Mouse (Mus musculus) forebrain, postnatal 0 days (tissue): ENCODE results near the gene Hoxb6. TPM values are rescaled to one million over a fixed set of nuclear protein-coding genes. Genes with fewer than 3 reads are reported as not detected.

ENCODE experiments used
- ATAC-seq: fragments of 200-750 bp; cut with Nextera tagmentation; 2 replicates; pipeline ENCODE4 v1.8.0; 2017; ENCODE audit warnings: mild to moderate bottlenecking, moderate library complexity
- DNase-seq: peaks from one replicate; pipeline ENCODE4 v3.0.0-alpha.2; 2015
- H3K27ac ChIP-seq: fragments of 300-500 bp; sonication (generic); 2 replicates; pipeline ENCODE4 v1.5.1; 2014; ENCODE audit warnings: low read depth, mild to moderate bottlenecking, antibody characterized with exemption, low read length, moderate library complexity, mixed read lengths
- H3K27me3 ChIP-seq: fragments of 300-500 bp; sonication (generic); 2 replicates; pipeline ENCODE4 v1.6.1; 2014; ENCODE audit warnings: mild to moderate bottlenecking, low read length, mixed read lengths; ENCODE audit not compliant: insufficient read depth
- H3K36me3 ChIP-seq: fragments of 300-500 bp; sonication (generic); 2 replicates; pipeline ENCODE4 v1.6.1; 2014; ENCODE audit warnings: mild to moderate bottlenecking, moderate library complexity; ENCODE audit not compliant: insufficient read depth
- H3K4me1 ChIP-seq: fragments of 300-500 bp; sonication (generic); 2 replicates; pipeline ENCODE4 v1.6.1; 2014; ENCODE audit warnings: antibody characterized with exemption; ENCODE audit not compliant: insufficient read depth
- H3K4me2 ChIP-seq: fragments of 300-500 bp; sonication (generic); 2 replicates; pipeline ENCODE4 v1.6.1; 2014; ENCODE audit warnings: low read depth, mild to moderate bottlenecking, moderate library complexity
- H3K4me3 ChIP-seq: fragments of 300-500 bp; sonication (generic); 2 replicates; pipeline ENCODE4 v1.5.1; 2014; ENCODE audit warnings: low read depth, low read length, mixed read lengths
- H3K9ac ChIP-seq: fragments of 300-500 bp; sonication (generic); 2 replicates; pipeline ENCODE4 v1.6.1; 2014; ENCODE audit warnings: mild to moderate bottlenecking
- H3K9me3 ChIP-seq: fragments of 300-500 bp; sonication (generic); 2 replicates; pipeline ENCODE4 v1.6.1; 2016; ENCODE audit warnings: low read length
- CTCF ChIP-seq: sonication (generic); IDR thresholded peaks from 2 replicates; pipeline ENCODE4 v1.5.1; 2016; ENCODE audit warnings: antibody characterized with exemption, control low read depth, low read depth
- WGBS: fragments of 180-500 bp; shearing (Covaris S2); extraction: QIAGEN DNeasy Blood & Tissue Kit; methylation state at CpG from one replicate; pipeline ENCODE4 v1.1.7; 2014; 5-methylcytosine and 5-hydroxymethylcytosine counted together
- polyA plus RNA-seq: library from polyadenylated mRNA; unstranded; fragments of >200 nt; fragmentation: Nextera tagmentation; extraction: Ambion mirVana; gene quantifications from 2 replicates; pipeline ENCODE4 v1.2.1, GENCODE M21; 2015
- total RNA-seq: library from RNA; depleted of rRNA; stranded (reverse); fragments of >200 nt; gene quantifications from 2 replicates; pipeline ENCODE4 v1.2.3, GENCODE M21; 2014

Gene Hoxb6
- total and polyA plus RNA-seq, 2 experiments from 2014 or later: not detected

- TF ChIP-seq CTCF: no peak
- Histone ChIP-seq H3K4me3 (no peak overlapping the region), H3K36me3 (no peaks in the 10 kb centered on the region), H3K27ac (no peak overlapping the region), H3K9ac (no peak overlapping the region), H3K9me3 (no peaks in the 10 kb centered on the region), H3K4me1 (no peaks in the 10 kb centered on the region), H3K4me2 (no peak overlapping the region), H3K27me3 (peaks cover 93% of the 10 kb centered on the region)
- under 1% methylated on average over 9 of the region's 9 CpGs for WGBS
- ATAC-seq (no peak), DNase-seq (no peak)
Measured at GRCm38 (mm10) chr11:96287411-96287810, 4.9 kb upstream of the Hoxb6 start.

- no peak for DNase-seq
- Histone ChIP-seq H3K9ac (no peak overlapping the region), H3K36me3 (no peaks in the 10 kb centered on the region), H3K27me3 (peaks cover 93% of the 10 kb centered on the region), H3K4me3 (no peak overlapping the region), H3K9me3 (no peaks in the 10 kb centered on the region), H3K27ac (no peak overlapping the region), H3K4me2 (no peak overlapping the region), H3K4me1 (no peaks in the 10 kb centered on the region)
- TF ChIP-seq CTCF: no peak
- 7% methylated on average over 1 of the region's 1 CpGs for WGBS
- no peak for ATAC-seq
Measured at GRCm38 (mm10) chr11:96288455-96289221, 3.6 kb upstream of the Hoxb6 start.

GRCm38 (mm10) chr11:96289293-96289692, 3.0 kb upstream of the Hoxb6 start:
- no peak for ATAC-seq

GRCm38 (mm10) chr11:96289837-96290236, 2.4 kb upstream of the Hoxb6 start:
- Histone ChIP-seq H3K9me3 (no peaks in the 10 kb centered on the region), H3K4me3 (no peak overlapping the region), H3K27ac (no peak overlapping the region), H3K36me3 (no peaks in the 10 kb centered on the region), H3K4me2 (no peak overlapping the region), H3K4me1 (no peaks in the 10 kb centered on the region), H3K27me3 (peaks cover 94% of the 10 kb centered on the region), H3K9ac (no peak overlapping the region)
- ATAC-seq: no peak
- no peak for TF ChIP-seq CTCF
- WGBS: 9% methylated on average over 6 of the region's 6 CpGs
- no peak for DNase-seq

More at GRCm38 (mm10) chr11:96289293-96289692, 3.0 kb upstream of the Hoxb6 start:
- H3K9me3 ChIP-seq: no peaks in the 10 kb centered on the region
- H3K9ac ChIP-seq: no peak overlapping the region
- no peaks in the 10 kb centered on the region for H3K36me3 ChIP-seq
- no peaks in the 10 kb centered on the region for H3K4me1 ChIP-seq
- H3K27me3 ChIP-seq: peaks cover 94% of the 10 kb centered on the region
- H3K27ac ChIP-seq: no peak overlapping the region
- TF ChIP-seq CTCF: no peak
- no peak overlapping the region for H3K4me2 ChIP-seq
- no peak for DNase-seq
- WGBS: 1% methylated on average over 21 of the region's 21 CpGs
- no peak overlapping the region for H3K4me3 ChIP-seq

- WGBS: 3% methylated on average over 17 of the region's 17 CpGs
- Histone ChIP-seq H3K4me2 (no peak overlapping the region), H3K36me3 (no peaks in the 10 kb centered on the region), H3K27me3 (peaks cover 94% of the 10 kb centered on the region), H3K9ac (no peak overlapping the region), H3K4me1 (no peaks in the 10 kb centered on the region), H3K27ac (no peak overlapping the region), H3K4me3 (no peak overlapping the region), H3K9me3 (no peaks in the 10 kb centered on the region)
- no peak for ATAC-seq
- TF ChIP-seq CTCF: no peak
- DNase-seq: no peak
Measured at GRCm38 (mm10) chr11:96290705-96291355, 1.4 kb upstream of the Hoxb6 start.

GRCm38 (mm10) chr11:96292565-96293301, 457 bp downstream of the Hoxb6 start:
- ATAC-seq: no peak
- WGBS: 1% methylated on average over 12 of the region's 12 CpGs
- Histone ChIP-seq H3K4me1 (no peaks in the 10 kb centered on the region), H3K27me3 (peaks cover 94% of the 10 kb centered on the region), H3K27ac (no peak overlapping the region), H3K9me3 (no peaks in the 10 kb centered on the region), H3K4me2 (no peak overlapping the region), H3K4me3 (no peak overlapping the region), H3K9ac (no peak overlapping the region), H3K36me3 (no peaks in the 10 kb centered on the region)
- DNase-seq: no peak
- TF ChIP-seq CTCF: no peak
